Mouse (Mus musculus) naive thymus-derived CD4-positive, alpha-beta T cell, adult 5 months (primary cell): ENCODE measurements around the gene Ncaph2. TPM values are rescaled to one million over a fixed set of nuclear protein-coding genes. Genes with fewer than 3 reads are reported as not detected.

ENCODE experiments used
- polyA plus RNA-seq: library from polyadenylated mRNA; unstranded; fragments of 100-300 nt; shearing (Covaris generic); gene quantifications from one replicate; pipeline ENCODE4 v1.2.1, GENCODE M21; 2017

The Ncaph2 gene
- polyA plus RNA-seq, result 142 TPM

GRCm38 (mm10) chr15:89355241-89356187 is at the start of gene Ncaph2, which contains the start of gene Lmf2:
Gene Ncaph2, plus strand, starts transcription at chr15:89355719.
Gene Lmf2, minus strand, starts transcription at chr15:89355659.

GRCm38 (mm10) chr15:89315190-89315731 is 40.3 kb upstream of the Ncaph2 start, which contains the start of gene Sbf1:
Gene Sbf1, minus strand, starts transcription at chr15:89315311.

GRCm38 (mm10) chr15:89322670-89323522 is 32.6 kb upstream of the Ncaph2 start, which contains the start of gene Adm2:
Gene Adm2, plus strand, starts transcription at chr15:89322720.

GRCm38 (mm10) chr15:89334271-89334670 is 21.2 kb upstream of the Ncaph2 start, which contains the start of gene Miox:
Gene Miox, plus strand, starts transcription at chr15:89334398.

GRCm38 (mm10) chr15:89373762-89374248 is 18.3 kb downstream of the Ncaph2 start, which contains the start of gene Sco2:
Gene Sco2, minus strand, starts transcription at chr15:89373846.

GRCm38 (mm10) chr15:89376957-89377356 is 21.4 kb downstream of the Ncaph2 start, which contains the start of gene Tymp:
Gene Tymp, minus strand, starts transcription at chr15:89377039.

GRCm38 (mm10) chr15:89378831-89379401 is 23.4 kb downstream of the Ncaph2 start, which contains the start of gene Odf3b:
Gene Odf3b, minus strand, starts transcription at chr15:89379282.

GRCm38 (mm10) chr15:89384617-89385016 is 29.1 kb downstream of the Ncaph2 start, which contains the start of gene Klhdc7b:
Gene Klhdc7b, plus strand, starts transcription at chr15:89384917.

GRCm38 (mm10) chr15:89410118-89410517 is 54.6 kb downstream of the Ncaph2 start, which contains the start of gene Syce3:
Gene Syce3, minus strand, starts transcription at chr15:89410503.

Other genes starting within 250 kb of the Ncaph2 start
- gene Tubgcp6, start 232.6 kb upstream of the Ncaph2 start, polyA plus RNA-seq, result 21.5 TPM
- gene Hdac10, start 227.0 kb upstream of the Ncaph2 start, polyA plus RNA-seq, result 33.3 TPM
- 1.6 TPM for gene Mapk12, start 215.0 kb upstream of the Ncaph2 start, polyA plus RNA-seq
- gene Mapk11, start 206.1 kb upstream of the Ncaph2 start, polyA plus RNA-seq, result 40.2 TPM
- gene Plxnb2, start 174.9 kb upstream of the Ncaph2 start, polyA plus RNA-seq, result 0.30 TPM
- gene Dennd6b, start 159.2 kb upstream of the Ncaph2 start, polyA plus RNA-seq, result 47.8 TPM
- 14.5 TPM for gene Ppp6r2, start 144.2 kb upstream of the Ncaph2 start, polyA plus RNA-seq
- gene Sbf1, start 40.4 kb upstream of the Ncaph2 start, polyA plus RNA-seq, result 191 TPM
- not detected for gene Adm2, start 33.0 kb upstream of the Ncaph2 start, polyA plus RNA-seq
- gene Miox, start 21.3 kb upstream of the Ncaph2 start, polyA plus RNA-seq, result not detected
- 57.9 TPM for gene Lmf2, start 60 bp upstream of the Ncaph2 start, polyA plus RNA-seq
- 4.6 TPM for gene Sco2, start 18.1 kb downstream of the Ncaph2 start, polyA plus RNA-seq
- gene Tymp, start 21.3 kb downstream of the Ncaph2 start, polyA plus RNA-seq, result 1.0 TPM
- not detected for gene Odf3b, start 23.6 kb downstream of the Ncaph2 start, polyA plus RNA-seq
- not detected for gene Klhdc7b, start 29.2 kb downstream of the Ncaph2 start, polyA plus RNA-seq
- gene Syce3, start 54.8 kb downstream of the Ncaph2 start, polyA plus RNA-seq, result not detected
- gene Cpt1b, start 70.1 kb downstream of the Ncaph2 start, polyA plus RNA-seq, result not detected
- 11.5 TPM for gene C730034F03Rik, start 73.9 kb downstream of the Ncaph2 start, polyA plus RNA-seq
- 0.42 TPM for gene Gm44502, start 74.0 kb downstream of the Ncaph2 start, polyA plus RNA-seq
- gene Chkb, start 74.2 kb downstream of the Ncaph2 start, polyA plus RNA-seq, result 145 TPM
- not detected for gene Mapk8ip2, start 98.2 kb downstream of the Ncaph2 start, polyA plus RNA-seq
- 20.8 TPM for gene Arsa, start 121.7 kb downstream of the Ncaph2 start, polyA plus RNA-seq
- gene Shank3, start 143.9 kb downstream of the Ncaph2 start, polyA plus RNA-seq, result not detected
- gene Acr, start 212.6 kb downstream of the Ncaph2 start, polyA plus RNA-seq, result not detected
- 0.40 TPM for gene Rabl2, start 236.2 kb downstream of the Ncaph2 start, polyA plus RNA-seq